Mouse (Mus musculus) stomach, postnatal 0 days (tissue): Measurements from ENCODE around the gene Qk.

Experiments used
- CTCF ChIP-seq: IDR thresholded peaks from 2 replicates; pipeline ENCODE4 v1.5.1; 2016; ENCODE audit warnings: antibody characterized with exemption, low read depth, mild to moderate bottlenecking, moderate library complexity
- EP300 ChIP-seq: optimal IDR thresholded peaks from 2 replicates; pipeline ENCODE3; 2016; ENCODE audit warnings: antibody characterized with exemption

DNA sequence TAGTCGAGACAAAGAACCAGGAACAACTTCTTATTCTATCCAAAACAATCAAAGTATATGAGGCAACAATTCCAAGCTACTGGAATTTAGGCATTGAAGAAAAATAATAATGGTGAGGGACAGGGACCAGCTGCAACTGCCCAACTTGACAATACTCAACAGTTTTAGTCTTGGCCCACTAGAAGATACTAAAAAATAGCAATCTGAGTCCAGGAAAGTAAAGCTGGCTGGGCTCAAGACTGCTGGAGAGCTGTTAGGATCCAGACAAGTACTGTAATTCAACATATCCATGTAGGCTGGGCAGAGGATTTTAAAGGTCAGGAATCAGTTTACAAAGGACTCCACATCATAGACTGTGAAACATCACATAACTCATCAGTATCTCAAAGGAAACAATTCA, 79.6 kb downstream of the Qk start:
- TF ChIP-seq CTCF (no peak), EP300 (no peak)
